Mouse (Mus musculus) ES-Bruce4 (cell line): ENCODE results near the gene Fan1.

Experiments
- CTCF ChIP-seq: IDR thresholded peaks from one replicate; pipeline ENCODE4 v1.8.1; 2011; ENCODE audit warnings: low read depth, low read length
- EP300 ChIP-seq: IDR thresholded peaks from 2 replicates; pipeline ENCODE4 v1.6.1; 2011; ENCODE audit warnings: low read depth, low read length; ENCODE audit not compliant: insufficient read depth
- POLR2A ChIP-seq: IDR thresholded peaks from one replicate; pipeline ENCODE4 v1.8.1; 2011; ENCODE audit warnings: low read length; ENCODE audit not compliant: insufficient read depth

DNA sequence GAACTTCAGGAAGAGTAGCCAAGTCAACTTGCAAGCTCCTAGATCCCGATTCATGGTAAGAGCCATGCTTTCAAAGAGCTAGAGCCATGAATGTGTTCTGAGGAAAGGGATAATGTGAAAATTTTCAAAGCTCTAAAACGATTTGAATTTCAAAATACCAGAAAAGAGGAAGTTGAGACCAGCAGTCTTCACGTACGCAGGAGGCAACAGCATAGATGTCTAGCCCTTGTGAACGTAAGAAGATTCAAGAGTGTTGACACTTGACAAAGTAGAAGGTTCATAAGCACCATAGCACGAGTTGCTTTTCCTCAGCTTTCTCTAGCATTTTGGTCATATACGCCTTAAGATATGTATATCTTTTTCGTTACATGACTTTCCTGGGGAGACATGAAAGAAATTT lies 30.1 kb upstream of the Fan1 start:
- TF ChIP-seq POLR2A, result no peak
- TF ChIP-seq CTCF, result no peak
- no peak for TF ChIP-seq EP300
